Mouse (Mus musculus) midbrain, postnatal 0 days (tissue): ENCODE measurements around the gene Tfb1m. TPM values are rescaled to one million over a fixed set of nuclear protein-coding genes. Genes with fewer than 3 reads are reported as not detected.
A peak's percentile ranks its signal among the peaks of the same experiment; 100 is the strongest.

Experiments used
- ATAC-seq: fragments of 200-750 bp; cut with Nextera tagmentation; 2 replicates; pipeline ENCODE4 v1.8.0; 2017; ENCODE audit warnings: moderate number of reproducible peaks, mild to moderate bottlenecking, moderate TSS enrichment, moderate library complexity; ENCODE audit not compliant: low FRiP score
- DNase-seq: peaks from one replicate; pipeline ENCODE4 v3.0.0-alpha.2; 2015; ENCODE audit warnings: low spot score
- H3K27ac ChIP-seq: fragments of 300-500 bp; sonication (generic); 2 replicates; pipeline ENCODE4 v1.5.1; 2014; ENCODE audit warnings: low read depth, mild to moderate bottlenecking, low read length, mixed read lengths
- H3K27me3 ChIP-seq: fragments of 300-500 bp; sonication (generic); 2 replicates; pipeline ENCODE4 v1.6.1; 2014; ENCODE audit warnings: low read length, control low read depth, mixed read lengths; ENCODE audit not compliant: insufficient read depth
- H3K36me3 ChIP-seq: fragments of 300-500 bp; sonication (generic); 2 replicates; pipeline ENCODE4 v1.6.1; 2014; ENCODE audit warnings: low read length, control low read depth, mixed read lengths; ENCODE audit not compliant: insufficient read depth
- H3K4me1 ChIP-seq: fragments of 300-500 bp; sonication (generic); 2 replicates; pipeline ENCODE4 v1.6.1; 2014; ENCODE audit warnings: mild to moderate bottlenecking, control low read depth, antibody characterized with exemption, low read length, mixed read lengths; ENCODE audit not compliant: insufficient read depth
- H3K4me2 ChIP-seq: fragments of 300-500 bp; sonication (generic); 2 replicates; pipeline ENCODE4 v1.6.1; 2014; ENCODE audit warnings: low read depth, mild to moderate bottlenecking, low read length, mixed read lengths; ENCODE audit not compliant: poor library complexity, severe bottlenecking
- H3K4me3 ChIP-seq: fragments of 300-500 bp; sonication (generic); 2 replicates; pipeline ENCODE4 v1.5.1; 2014; ENCODE audit warnings: low read depth, mild to moderate bottlenecking, low read length, moderate library complexity
- H3K9ac ChIP-seq: fragments of 300-500 bp; sonication (generic); replicated peaks from 2 replicates; pipeline ENCODE4 v1.6.1; 2014; ENCODE audit warnings: mild to moderate bottlenecking, low read length, moderate library complexity, mixed read lengths; ENCODE audit not compliant: poor library complexity, severe bottlenecking
- H3K9me3 ChIP-seq: fragments of 300-500 bp; sonication (generic); 2 replicates; pipeline ENCODE4 v1.6.1; 2016; ENCODE audit warnings: low read length, control low read depth
- CTCF ChIP-seq: IDR thresholded peaks from 2 replicates; pipeline ENCODE4 v1.5.1; 2016; ENCODE audit warnings: antibody characterized with exemption, mild to moderate bottlenecking
- WGBS: fragments of 180-500 bp; shearing (Covaris S2); extraction: QIAGEN DNeasy Blood & Tissue Kit; methylation state at CpG from one replicate; pipeline ENCODE4 v1.1.7; 2014; 5-methylcytosine and 5-hydroxymethylcytosine counted together
- polyA plus RNA-seq: library from polyadenylated mRNA; unstranded; fragments of >200 nt; fragmentation: Nextera tagmentation; extraction: Ambion mirVana; gene quantifications from 2 replicates; pipeline ENCODE4 v1.2.1, GENCODE M21; 2015
- total RNA-seq: library from RNA; depleted of rRNA; stranded (reverse); fragments of >200 nt; gene quantifications from 2 replicates; pipeline ENCODE4 v1.2.3, GENCODE M21; 2014

The Tfb1m gene
- total and polyA plus RNA-seq, 2 experiments from 2014 or later, result 8.7 to 12.4 TPM

DNA sequence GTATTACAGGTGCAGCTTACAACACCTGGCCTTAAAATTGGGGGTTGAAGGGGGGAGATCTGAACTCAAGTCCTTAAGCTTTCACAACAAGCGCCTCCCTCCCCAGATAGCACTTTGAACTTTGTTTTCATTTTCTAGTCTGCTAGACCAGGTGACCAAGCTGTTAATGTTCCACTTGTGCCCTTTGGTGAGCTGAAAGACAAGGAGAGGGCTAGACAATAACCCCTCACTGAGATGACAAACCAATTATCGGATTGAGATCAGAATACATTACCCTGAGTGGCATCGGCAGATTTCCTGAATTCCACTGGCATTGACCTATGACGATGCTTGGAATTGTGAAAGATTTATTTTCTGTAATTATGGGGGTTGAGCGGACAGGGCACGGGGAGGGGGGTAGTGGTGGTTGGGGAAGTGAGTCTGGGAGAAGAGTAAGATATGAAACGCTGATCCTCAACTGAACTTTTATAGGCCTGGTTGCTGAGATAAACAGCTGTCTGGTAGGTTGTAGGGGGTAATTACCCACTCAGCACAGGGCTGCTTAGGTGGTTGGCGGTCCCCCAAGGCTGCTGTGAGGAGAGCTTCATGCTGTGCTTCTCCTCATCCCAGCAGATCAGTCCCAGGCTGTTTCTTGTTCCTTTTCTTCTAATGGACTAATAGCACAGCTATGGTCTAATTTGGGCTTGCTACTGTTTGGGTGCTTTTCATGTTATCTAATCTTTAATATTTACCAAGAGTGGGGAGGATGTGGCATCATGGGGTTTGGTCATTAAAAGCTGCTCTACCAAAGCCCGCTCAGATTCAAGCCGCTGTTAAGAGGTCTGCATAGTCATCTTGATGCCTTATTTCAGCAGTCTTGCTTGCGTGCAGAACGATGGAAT lies 69.6 kb downstream of the Tfb1m start:
- DNase-seq, result no peak
- H3K36me3 ChIP-seq, result no peaks in the 10 kb centered on the region
- no peaks in the 10 kb centered on the region for H3K27me3 ChIP-seq
- no peak overlapping the region for H3K4me3 ChIP-seq
- no peak overlapping the region for H3K9ac ChIP-seq
- no peak overlapping the region for H3K27ac ChIP-seq
- no peak overlapping the region for H3K4me2 ChIP-seq
- no peaks in the 10 kb centered on the region for H3K9me3 ChIP-seq
- H3K4me1 ChIP-seq, result no peaks in the 10 kb centered on the region
- TF ChIP-seq CTCF, result no peak
- 70% methylated on average over 12 of the region's 12 CpGs for WGBS
- ATAC-seq, result no peak

DNA sequence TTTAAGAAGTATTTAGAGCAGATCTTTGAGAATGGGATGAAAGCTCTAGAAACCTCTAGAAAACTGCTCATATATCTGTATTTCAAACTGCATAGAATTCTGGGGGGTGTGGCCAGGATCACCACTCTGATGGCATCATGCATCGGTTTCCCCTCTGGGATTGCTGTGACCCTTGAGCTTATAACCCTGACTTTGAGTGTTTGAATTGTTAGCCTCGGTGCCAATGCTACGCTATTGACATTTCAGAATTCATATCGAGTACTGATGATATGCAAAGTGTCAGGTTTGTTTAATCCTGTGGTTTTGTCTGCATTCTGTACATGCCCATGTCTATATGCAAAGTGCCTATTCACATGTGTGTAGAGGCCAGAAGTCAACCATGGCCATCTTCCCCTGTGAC lies 70.4 kb downstream of the Tfb1m start:
- H3K4me2 ChIP-seq, result no peak overlapping the region
- H3K4me1 ChIP-seq, result no peaks in the 10 kb centered on the region
- H3K36me3 ChIP-seq, result no peaks in the 10 kb centered on the region
- no peak overlapping the region for H3K27ac ChIP-seq
- TF ChIP-seq CTCF, result no peak
- no peak overlapping the region for H3K4me3 ChIP-seq
- ATAC-seq (no peak), DNase-seq (no peak)
- H3K9me3 ChIP-seq, result no peaks in the 10 kb centered on the region
- no peak overlapping the region for H3K9ac ChIP-seq
- WGBS, result 94% methylated on average over 4 of the region's 4 CpGs
- no peaks in the 10 kb centered on the region for H3K27me3 ChIP-seq

DNA sequence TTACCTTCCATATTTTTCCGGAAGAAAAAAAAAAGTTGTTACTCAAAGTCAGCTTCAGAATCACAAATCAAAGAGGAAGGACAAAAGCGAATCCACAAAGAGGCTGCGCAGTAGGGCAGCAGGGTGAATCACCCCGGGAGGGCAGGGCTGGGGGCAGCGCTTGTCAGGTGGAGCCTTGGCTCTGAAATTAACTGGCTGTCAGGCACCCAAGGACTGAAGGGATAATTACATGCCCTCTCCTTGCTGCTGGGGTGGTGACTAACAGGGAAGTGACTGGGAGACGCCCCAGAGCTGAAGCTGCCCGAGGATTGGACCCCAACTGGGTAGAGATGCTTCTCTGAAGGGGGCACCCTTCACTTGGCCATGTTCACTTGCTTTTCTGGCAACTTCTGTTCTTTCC lies 71.7 kb downstream of the Tfb1m start:
- H3K9ac ChIP-seq, result no peak overlapping the region
- DNase-seq, result no peak
- no peak overlapping the region for H3K27ac ChIP-seq
- no peaks in the 10 kb centered on the region for H3K4me1 ChIP-seq
- 70% methylated on average over 7 of the region's 7 CpGs for WGBS
- no peaks in the 10 kb centered on the region for H3K27me3 ChIP-seq
- ATAC-seq, result no peak
- TF ChIP-seq CTCF, result no peak
- H3K4me3 ChIP-seq, result no peak overlapping the region
- no peaks in the 10 kb centered on the region for H3K36me3 ChIP-seq
- H3K9me3 ChIP-seq, result no peaks in the 10 kb centered on the region
- no peak overlapping the region for H3K4me2 ChIP-seq

DNA sequence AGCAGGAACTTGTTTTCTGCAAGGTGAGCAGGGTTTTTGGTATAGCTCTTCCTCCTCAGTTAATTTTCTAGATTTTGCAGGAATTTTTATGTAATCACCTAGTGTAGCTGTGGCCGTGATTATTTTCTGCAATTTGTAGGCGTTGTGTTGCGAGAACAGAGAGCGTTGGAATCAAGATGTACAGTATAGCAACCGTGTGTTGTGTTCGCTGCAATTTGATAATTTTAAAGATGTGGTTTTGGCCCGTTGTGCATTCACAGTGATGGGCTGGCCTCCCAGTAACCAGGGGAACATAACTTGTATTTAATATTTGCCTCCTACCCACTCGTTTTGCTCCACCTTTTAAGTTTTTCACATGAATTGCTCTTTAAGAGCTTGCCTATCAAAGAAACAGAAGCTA lies 74.5 kb downstream of the Tfb1m start:
- no peaks in the 10 kb centered on the region for H3K9me3 ChIP-seq
- H3K4me1 ChIP-seq, result no peaks in the 10 kb centered on the region
- DNase-seq (no peak), ATAC-seq (no peak)
- no peak overlapping the region for H3K4me2 ChIP-seq
- H3K36me3 ChIP-seq, result no peaks in the 10 kb centered on the region
- H3K4me3 ChIP-seq, result no peak overlapping the region
- H3K27me3 ChIP-seq, result no peaks in the 10 kb centered on the region
- 86% methylated on average over 8 of the region's 8 CpGs for WGBS
- no peak overlapping the region for H3K27ac ChIP-seq
- no peak for TF ChIP-seq CTCF
- no peak overlapping the region for H3K9ac ChIP-seq

DNA sequence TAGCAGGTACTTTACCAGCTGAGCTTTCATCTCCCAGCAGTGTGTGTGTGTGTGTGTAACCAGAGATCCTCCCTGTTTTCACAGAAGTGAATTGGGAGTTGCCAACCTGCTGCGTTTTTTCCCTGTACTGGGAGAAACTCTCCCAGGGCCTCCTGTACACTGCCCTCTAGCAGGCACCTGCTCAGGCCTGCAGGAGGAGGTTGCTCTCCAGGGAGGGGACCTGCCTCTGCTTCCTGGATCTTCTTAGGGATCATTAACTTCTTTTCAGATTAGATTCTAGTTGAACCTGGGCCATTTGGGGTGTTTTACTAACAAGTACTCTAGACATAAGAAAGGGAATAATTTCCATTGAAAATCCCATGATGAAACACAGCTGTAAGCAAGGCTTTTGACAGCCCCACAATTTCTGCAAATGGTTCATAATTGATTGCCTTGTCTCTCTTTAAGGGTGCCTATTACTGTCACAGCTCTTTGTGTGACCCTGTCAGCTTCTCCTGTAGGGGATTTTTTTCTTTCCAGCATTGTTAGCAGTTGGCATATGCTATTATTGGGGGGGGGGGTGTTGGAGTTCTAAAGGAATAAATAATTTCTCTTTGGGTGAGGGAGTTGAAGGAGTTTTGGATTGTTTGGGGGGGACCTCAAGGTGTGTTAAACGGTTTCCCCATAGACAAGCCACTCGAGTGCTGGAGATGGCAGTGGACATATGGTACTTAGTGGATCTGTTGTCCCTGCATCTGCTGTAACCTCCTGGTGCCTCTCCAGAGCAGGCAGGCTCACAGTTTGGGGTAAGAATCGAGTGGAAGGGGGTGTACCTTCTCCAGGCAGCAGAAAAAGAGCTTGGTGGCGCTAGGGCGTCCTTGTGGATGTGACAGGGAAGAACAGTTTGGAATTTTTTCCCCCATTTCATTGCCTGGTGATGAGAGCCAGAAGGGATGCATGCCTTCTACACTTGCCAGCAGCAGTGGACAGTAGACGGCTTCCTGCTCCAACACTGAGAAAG lies 75.7 kb downstream of the Tfb1m start:
- no peak overlapping the region for H3K4me3 ChIP-seq
- H3K4me1 ChIP-seq, result no peaks in the 10 kb centered on the region
- peak; percentile 20 for DNase-seq
- no peaks in the 10 kb centered on the region for H3K9me3 ChIP-seq
- no peak overlapping the region for H3K4me2 ChIP-seq
- no peak for ATAC-seq
- H3K36me3 ChIP-seq, result no peaks in the 10 kb centered on the region
- WGBS, result 72% methylated on average over 7 of the region's 7 CpGs
- H3K9ac ChIP-seq, result no peak overlapping the region
- TF ChIP-seq CTCF, result 0 out of 2 replicates have a peak, but pooled peaks have one; percentile 3
- no peaks in the 10 kb centered on the region for H3K27me3 ChIP-seq
- H3K27ac ChIP-seq, result no peak overlapping the region
